Mouse (Mus musculus): ENCODE data around the gene Chtop. TPM values are rescaled to one million over a fixed set of nuclear protein-coding genes. Genes with fewer than 3 reads are reported as not detected.
A peak's percentile ranks its signal among the peaks of the same experiment; 100 is the strongest.

The Chtop gene
- polyA plus RNA-seq, 1 experiment, result 136 TPM

DNA sequence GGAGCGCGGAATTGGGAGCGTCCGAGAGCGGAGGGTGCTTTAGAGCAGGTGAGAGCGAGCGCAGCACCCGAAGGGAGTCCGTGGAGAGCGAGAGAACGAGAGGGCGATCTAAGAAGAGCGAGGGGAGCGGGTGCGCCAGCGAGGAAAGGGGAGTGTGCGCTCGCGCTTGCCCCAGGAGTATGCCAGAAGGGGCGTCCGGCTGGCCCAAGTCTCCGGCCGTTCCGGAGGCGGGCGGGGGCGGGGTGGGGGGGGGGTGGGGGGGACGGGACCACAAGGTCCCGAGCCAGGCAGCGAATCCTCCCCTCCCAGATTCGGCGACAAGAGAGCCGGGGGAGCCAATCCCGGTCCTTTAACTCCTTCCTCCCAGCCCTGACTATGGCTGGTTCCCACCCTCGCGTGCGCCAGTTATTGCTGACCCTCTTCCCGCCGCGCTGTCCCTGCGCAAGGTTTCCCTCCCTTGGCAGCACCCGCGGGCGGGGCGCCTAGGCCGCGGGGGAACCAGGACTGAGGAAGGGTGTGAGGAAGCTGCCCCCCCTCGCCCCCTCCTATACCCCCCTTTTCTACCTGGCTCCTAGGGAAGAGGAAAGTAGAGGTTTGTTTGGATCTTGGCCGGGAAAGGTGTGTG is 43.5 kb downstream of the Chtop start, which contains the start of gene Npr1:
TSS of gene Npr1 (minus strand) at position 181 of the 625 bp plus-strand sequence.
- no peak for DNase-seq (ENCODE audit: extremely low spot score in 1 of 2, low spot score in 1 of 2)

DNA sequence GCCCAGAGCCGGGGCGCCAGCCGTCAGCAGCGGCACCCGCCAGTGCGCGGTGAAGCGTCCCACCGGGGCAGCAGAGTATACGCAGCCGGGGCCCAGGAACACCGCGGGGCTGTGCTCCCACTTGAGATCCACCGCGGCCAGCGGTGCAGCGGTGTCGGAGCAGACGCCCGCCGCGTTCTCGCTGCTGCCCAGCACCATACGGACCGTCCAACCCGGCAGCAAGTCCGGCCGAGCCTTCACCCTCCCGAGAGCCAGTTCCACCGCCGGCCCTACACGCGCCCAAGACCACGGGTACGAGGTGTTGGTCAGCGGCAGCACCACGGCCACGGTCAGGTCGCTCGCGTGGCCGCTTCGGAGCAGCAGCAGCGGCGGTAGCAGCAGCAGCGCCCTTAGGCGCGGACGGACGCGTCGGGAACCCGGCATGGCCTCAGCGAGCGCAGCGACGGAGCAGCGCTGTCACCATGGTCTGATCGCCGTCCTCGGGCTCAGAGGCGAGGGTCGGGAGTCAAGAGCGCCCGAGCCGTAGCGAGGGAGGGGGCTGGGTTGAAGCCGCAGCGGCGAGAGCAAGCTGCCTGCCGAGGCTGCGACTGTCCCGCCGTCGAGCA is 44.1 kb downstream of the Chtop start:
- DNase-seq (ENCODE audit: extremely low spot score in 1 of 2, low spot score in 1 of 2), result no peak

- no peak for DNase-seq (ENCODE audit: extremely low spot score in 1 of 2, low spot score in 1 of 2)
Observed at GRCm38 (mm10) chr3:90464552-90465080, 44.7 kb downstream of the Chtop start.

DNA sequence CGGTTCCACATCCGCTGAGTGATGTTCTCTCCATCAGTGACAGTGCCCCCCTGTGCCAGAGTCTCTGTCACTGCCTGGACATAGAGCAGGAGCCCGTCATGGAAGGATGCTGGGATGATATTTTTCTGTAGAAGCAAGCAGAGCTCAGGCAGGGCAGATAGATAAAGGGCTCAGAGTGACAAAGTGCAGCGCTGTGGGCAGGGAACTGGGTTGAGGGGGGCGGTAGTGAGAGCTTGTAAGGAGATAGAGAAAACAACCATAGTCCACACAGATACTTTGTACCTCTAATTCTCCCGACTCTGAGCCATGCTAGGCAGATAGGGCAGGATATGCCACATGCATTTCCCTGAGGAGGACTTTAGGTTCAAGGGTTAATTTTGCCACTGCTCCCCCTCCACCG is 46.7 kb downstream of the Chtop start:
- no peak for DNase-seq (ENCODE audit: extremely low spot score in 1 of 2, low spot score in 1 of 2)

DNA sequence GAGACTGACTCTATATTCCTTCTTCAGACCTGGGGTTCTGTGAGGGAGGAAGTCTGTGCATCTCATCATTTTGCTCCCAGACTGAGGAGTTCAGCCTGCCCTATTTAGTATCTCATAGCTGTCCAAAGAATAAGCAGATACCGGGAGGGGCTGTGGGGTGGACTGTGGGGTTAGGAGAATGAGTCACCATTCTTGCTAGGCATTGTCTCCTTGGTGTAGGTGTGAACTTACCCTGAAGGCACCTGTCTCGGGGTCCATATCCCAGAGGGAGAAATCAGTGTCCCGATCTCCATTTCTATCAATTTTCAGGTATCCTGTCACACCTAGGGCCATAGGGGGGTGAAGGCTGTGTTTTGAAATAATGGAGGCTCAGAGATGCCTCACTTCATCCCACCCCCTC is 47.4 kb downstream of the Chtop start:
- DNase-seq (ENCODE audit: extremely low spot score in 1 of 2, low spot score in 1 of 2), result no peak

DNA sequence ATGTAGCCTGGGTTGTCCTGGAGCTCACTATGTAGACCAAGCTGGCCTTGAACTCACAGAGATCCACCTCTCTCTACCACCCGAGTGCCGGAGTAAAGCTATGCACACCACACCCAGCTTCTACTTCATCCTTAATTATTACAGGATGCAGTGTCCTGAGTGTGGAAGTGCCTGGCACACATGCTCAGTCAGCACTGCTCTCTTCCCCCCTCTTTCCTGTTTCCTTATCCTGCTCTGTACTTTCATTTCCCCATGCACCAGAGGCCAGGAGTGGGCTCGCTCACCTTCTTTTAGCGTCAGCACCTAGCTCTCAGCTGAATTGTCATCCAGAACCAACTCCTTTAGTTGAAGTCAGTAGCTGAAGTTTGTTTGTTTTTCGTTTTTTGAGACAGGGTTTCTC is 49.0 kb downstream of the Chtop start:
- no peak for DNase-seq (ENCODE audit: extremely low spot score in 1 of 2, low spot score in 1 of 2)

DNA sequence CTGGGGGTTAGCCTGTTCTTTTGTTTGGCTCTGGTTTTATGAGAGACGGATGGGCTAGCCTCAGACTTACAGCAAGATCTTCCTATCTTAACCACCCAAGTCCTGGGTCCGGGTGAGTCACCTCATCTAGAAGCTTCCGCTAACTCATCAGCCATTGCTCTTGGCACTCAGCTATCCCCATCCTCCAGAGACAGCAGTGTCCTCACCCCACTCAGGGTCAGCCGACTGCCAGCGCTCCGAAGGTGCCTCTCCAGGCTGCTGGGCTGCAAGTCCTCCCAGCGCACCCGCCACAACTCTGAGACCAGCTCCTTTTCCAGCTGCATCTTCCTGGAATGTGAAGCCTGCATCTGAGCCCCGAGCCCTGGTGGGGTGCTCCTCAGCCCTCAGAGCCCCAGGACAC is 49.6 kb downstream of the Chtop start:
- DNase-seq (ENCODE audit: extremely low spot score in 1 of 2, low spot score in 1 of 2), result no peak

GRCm38 (mm10) chr3:90454931-90455330 is 54.4 kb downstream of the Chtop start:
- no peak for DNase-seq (ENCODE audit: extremely low spot score in 1 of 2, low spot score in 1 of 2)

GRCm38 (mm10) chr3:90451396-90452095 is 57.8 kb downstream of the Chtop start:
- DNase-seq (ENCODE audit: extremely low spot score in 1 of 2, low spot score in 1 of 2), result peak; percentile 46 to 69

DNA sequence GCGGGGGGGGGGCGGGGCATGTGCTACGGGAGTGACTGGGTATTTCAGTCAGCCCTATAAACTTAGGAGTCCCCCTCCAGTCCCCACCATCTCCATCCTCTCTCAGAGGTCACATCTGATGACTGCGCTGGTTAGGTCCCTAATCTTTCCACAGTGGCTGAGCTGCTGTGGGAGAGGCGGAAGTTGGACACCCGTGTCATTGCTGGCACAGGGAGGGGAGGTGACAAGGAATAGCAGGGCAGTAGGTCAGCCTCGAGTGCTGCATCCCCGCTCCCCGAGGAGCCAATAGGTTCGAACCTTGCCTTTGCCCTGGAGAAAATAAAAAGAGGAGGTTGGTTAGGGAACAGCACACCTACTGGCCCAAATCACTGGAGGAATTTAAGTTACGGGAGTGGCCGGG is 58.4 kb downstream of the Chtop start:
- no peak for DNase-seq (ENCODE audit: extremely low spot score in 1 of 2, low spot score in 1 of 2)

Other genes starting within 250 kb of the Chtop start
- gene Dennd4b, start 244.3 kb downstream of the Chtop start, polyA plus RNA-seq (2012; rRNA removed), result 38.1 and 43.1 TPM in 2 replicates
- gene Gatad2b, start 216.3 kb downstream of the Chtop start, polyA plus RNA-seq (2012; rRNA removed), result 33.4 and 38.4 TPM in 2 replicates
- gene Slc27a3, start 119.6 kb downstream of the Chtop start, polyA plus RNA-seq (2012; rRNA removed), result 7.9 and 8.4 TPM in 2 replicates
- 44.3 and 49.0 TPM in 2 replicates for gene Ints3, start 75.9 kb downstream of the Chtop start, polyA plus RNA-seq (2012; rRNA removed)
- 24.0 and 27.2 TPM in 2 replicates for gene Npr1, start 43.6 kb downstream of the Chtop start, polyA plus RNA-seq (2012; rRNA removed)
- gene Ilf2, start 33.4 kb downstream of the Chtop start, polyA plus RNA-seq (2012; rRNA removed), result 84.3 and 89.2 TPM in 2 replicates
- gene Snapin, start 18.5 kb downstream of the Chtop start, polyA plus RNA-seq (2012; rRNA removed), result 76.1 and 78.7 TPM in 2 replicates
- gene S100a1, start 4.9 kb upstream of the Chtop start, polyA plus RNA-seq (2012; rRNA removed), result 307 and 323 TPM in 2 replicates
- 62.0 and 66.7 TPM in 2 replicates for gene S100a13, start 4.9 kb upstream of the Chtop start, polyA plus RNA-seq (2012; rRNA removed)
- gene S100a14, start 17.4 kb upstream of the Chtop start, polyA plus RNA-seq (2012; rRNA removed), result not detected in 2 replicates
- 119 and 133 TPM in 2 replicates for gene S100a16, start 27.8 kb upstream of the Chtop start, polyA plus RNA-seq (2012; rRNA removed)
- 2.7 and 3.4 TPM in 2 replicates for gene S100a3, start 51.1 kb upstream of the Chtop start, polyA plus RNA-seq (2012; rRNA removed)
- gene S100a2, start 80.7 kb upstream of the Chtop start, polyA plus RNA-seq (2012; rRNA removed), result not detected in 2 replicates
- not detected in 2 replicates for gene Gm42674, start 92.4 kb upstream of the Chtop start, polyA plus RNA-seq (2012; rRNA removed)
- 13.9 and 14.5 TPM in 2 replicates for gene S100a4, start 94.3 kb upstream of the Chtop start, polyA plus RNA-seq (2012; rRNA removed)
- 186 and 213 TPM in 2 replicates for gene S100a5, start 99.0 kb upstream of the Chtop start, polyA plus RNA-seq (2012; rRNA removed)
- 50.6 and 60.9 TPM in 2 replicates for gene S100a6, start 103.4 kb upstream of the Chtop start, polyA plus RNA-seq (2012; rRNA removed)
- gene S100a7a, start 144.5 kb upstream of the Chtop start, polyA plus RNA-seq (2012; rRNA removed), result 0.70 and 0.76 TPM in 2 replicates
- 1.9 and 3.7 TPM in 2 replicates for gene S100a8, start 159.5 kb upstream of the Chtop start, polyA plus RNA-seq (2012; rRNA removed)
- gene S100a9, start 186.2 kb upstream of the Chtop start, polyA plus RNA-seq (2012; rRNA removed), result 2.0 and 6.7 TPM in 2 replicates
- gene Pglyrp4, start 217.4 kb upstream of the Chtop start, polyA plus RNA-seq (2012; rRNA removed), result not detected in 2 replicates